Mouse (Mus musculus) embryonic facial prominence, embryonic 10.5 days (tissue): ENCODE data around the gene Rock2. TPM values are rescaled to one million over a fixed set of nuclear protein-coding genes. Genes with fewer than 3 reads are reported as not detected.
A peak's percentile ranks its signal among the peaks of the same experiment; 100 is the strongest.

ENCODE experiments used
- DNase-seq: peaks from one replicate; pipeline ENCODE4 v3.0.0-alpha.2; 2017; ENCODE audit warnings: low spot score
- H3K27ac ChIP-seq: fragments of 300-500 bp; sonication (generic); replicated peaks from 2 replicates; pipeline ENCODE4 v1.5.1; 2016; ENCODE audit warnings: mild to moderate bottlenecking
- H3K27me3 ChIP-seq: fragments of 300-500 bp; sonication (generic); replicated peaks from 2 replicates; pipeline ENCODE4 v1.6.1; 2016; ENCODE audit warnings: low read depth, mild to moderate bottlenecking; ENCODE audit not compliant: poor library complexity, severe bottlenecking
- H3K36me3 ChIP-seq: fragments of 300-500 bp; sonication (generic); replicated peaks from 2 replicates; pipeline ENCODE4 v1.6.1; 2016; ENCODE audit warnings: mild to moderate bottlenecking, moderate library complexity
- H3K4me1 ChIP-seq: fragments of 300-500 bp; sonication (generic); 2 replicates; pipeline ENCODE4 v1.6.1; 2016
- H3K4me3 ChIP-seq: fragments of 300-500 bp; sonication (generic); 2 replicates; pipeline ENCODE4 v1.5.1; 2016; ENCODE audit warnings: mild to moderate bottlenecking, moderate library complexity
- H3K9me3 ChIP-seq: fragments of 300-500 bp; sonication (generic); 2 replicates; pipeline ENCODE4 v1.6.1; 2016; ENCODE audit warnings: mild to moderate bottlenecking
- WGBS: fragments of 180-500 bp; shearing (Covaris S2); methylation state at CpG from one replicate; pipeline ENCODE4 v1.1.7; 2016; 5-methylcytosine and 5-hydroxymethylcytosine counted together
- polyA plus RNA-seq: library from polyadenylated mRNA; unstranded; fragments of >200 nt; fragmentation: Nextera tagmentation; extraction: Ambion mirVana; gene quantifications from 2 replicates; pipeline ENCODE4 v1.2.1, GENCODE M21; 2016

Gene Rock2
- polyA plus RNA-seq, 1 experiment from 2014 or later = 12.7 TPM

DNA sequence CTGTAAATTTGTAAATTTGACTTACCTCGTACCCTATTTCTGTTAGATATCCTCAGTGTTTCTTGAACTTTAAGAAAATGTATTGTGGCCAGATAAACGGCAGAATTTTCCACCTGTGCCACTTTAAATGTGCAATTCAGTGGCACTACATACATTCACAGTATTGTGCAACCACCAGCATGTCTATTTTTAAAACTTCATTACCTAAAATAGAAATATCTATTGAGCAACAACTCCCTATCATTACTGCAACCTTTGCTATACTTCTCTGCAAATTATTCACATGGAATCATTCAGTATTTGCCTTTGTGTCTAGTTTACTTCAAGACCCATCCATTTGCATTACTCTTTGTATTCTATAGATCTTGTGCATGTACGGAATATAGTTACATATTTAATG, 17.9 kb downstream of the Rock2 start:
- no peaks in the 10 kb centered on the region; the same call in 1 of the 2 replicates for H3K4me1 ChIP-seq
- no peaks in the 10 kb centered on the region for H3K36me3 ChIP-seq
- H3K27ac ChIP-seq = no peak overlapping the region
- DNase-seq = no peak
- no peaks in the 10 kb centered on the region for H3K9me3 ChIP-seq
- WGBS = 92% methylated on average over 3 of the region's 3 CpGs
- H3K27me3 ChIP-seq = no peaks in the 10 kb centered on the region
- no peak overlapping the region for H3K4me3 ChIP-seq

DNA sequence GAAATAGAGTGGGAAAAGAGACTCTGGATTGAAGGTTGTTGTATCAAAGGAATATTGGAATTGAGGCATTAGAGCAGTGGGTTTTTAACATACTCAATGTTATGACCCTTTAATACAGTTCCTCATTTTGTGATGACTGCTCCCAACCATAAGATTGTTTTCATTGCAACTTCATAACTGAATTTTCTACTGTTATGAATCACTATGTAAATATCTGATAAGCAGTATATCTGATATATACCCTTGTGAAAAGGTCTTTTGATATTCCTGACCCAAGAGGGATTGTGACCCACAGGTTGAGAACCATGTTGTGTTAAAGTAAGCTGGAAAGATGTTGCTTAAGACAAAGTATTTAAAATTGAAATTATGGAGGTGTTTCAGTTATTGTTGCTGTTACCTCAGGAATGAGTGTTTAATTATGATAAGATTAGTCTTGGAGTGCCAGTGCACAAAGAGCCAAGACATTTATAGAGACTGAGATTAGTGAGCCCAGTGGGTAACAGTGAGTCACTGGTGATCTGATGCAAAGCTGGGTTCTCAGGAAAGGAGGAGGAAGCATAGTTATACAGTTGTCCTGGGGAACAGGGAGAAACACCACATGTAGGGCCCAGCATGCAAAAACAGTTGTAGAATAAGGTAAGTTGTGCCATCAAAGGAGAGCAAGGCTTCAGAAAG, 25.6 kb downstream of the Rock2 start:
- DNase-seq = no peak
- no peak overlapping the region for H3K27ac ChIP-seq
- no peaks in the 10 kb centered on the region for H3K27me3 ChIP-seq
- no peak overlapping the region for H3K4me3 ChIP-seq
- no peaks in the 10 kb centered on the region for H3K4me1 ChIP-seq
- H3K9me3 ChIP-seq = no peaks in the 10 kb centered on the region
- H3K36me3 ChIP-seq = no peaks in the 10 kb centered on the region

DNA sequence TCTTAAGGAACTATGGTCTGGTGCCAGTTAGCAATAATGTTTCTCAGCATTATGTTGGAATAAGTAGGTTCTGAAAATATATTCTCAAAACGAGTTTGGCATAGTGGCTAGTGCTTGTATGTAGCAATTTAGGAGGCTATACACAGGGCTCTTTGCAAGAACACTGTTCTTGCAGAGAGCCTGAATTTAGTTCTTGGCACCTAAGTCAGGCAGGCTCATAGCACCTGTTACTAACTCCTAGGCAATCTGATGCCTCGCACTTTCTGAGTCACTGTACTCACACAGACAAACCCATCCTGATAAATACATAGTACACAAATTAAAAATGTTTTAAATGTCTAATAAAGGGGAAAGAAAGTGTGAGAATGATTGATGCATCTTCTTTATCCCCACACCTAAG, 33.2 kb downstream of the Rock2 start:
- no peaks in the 10 kb centered on the region for H3K9me3 ChIP-seq
- no peak overlapping the region for H3K27ac ChIP-seq
- no peaks in the 10 kb centered on the region for H3K4me1 ChIP-seq
- WGBS = 91% methylated on average over 2 of the region's 2 CpGs
- DNase-seq = no peak
- H3K4me3 ChIP-seq = no peak overlapping the region
- H3K36me3 ChIP-seq = peaks cover 43% of the 10 kb centered on the region
- no peaks in the 10 kb centered on the region for H3K27me3 ChIP-seq

DNA sequence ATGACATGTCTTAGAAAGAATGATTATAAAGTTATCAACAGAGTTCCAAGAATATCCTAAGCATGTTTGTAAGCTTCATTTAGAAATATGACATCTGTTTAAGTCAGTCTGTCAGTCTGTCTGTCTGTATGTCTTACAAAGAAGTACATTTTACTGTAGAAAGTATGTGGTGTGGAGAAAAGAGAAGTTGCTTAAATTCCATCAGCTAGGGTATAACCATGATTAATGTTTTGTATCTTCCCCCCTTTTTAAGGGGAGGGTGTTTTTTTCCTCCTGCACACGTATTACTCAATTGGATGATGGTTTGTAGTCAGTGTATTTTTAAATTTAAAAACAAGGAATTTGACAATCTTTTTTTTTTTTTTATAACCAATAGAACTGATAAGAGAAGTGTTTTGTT, 39.7 kb downstream of the Rock2 start:
- H3K27me3 ChIP-seq = no peaks in the 10 kb centered on the region
- no peak overlapping the region for H3K27ac ChIP-seq
- H3K9me3 ChIP-seq = no peaks in the 10 kb centered on the region
- no peaks in the 10 kb centered on the region for H3K4me1 ChIP-seq
- no peak overlapping the region for H3K4me3 ChIP-seq
- DNase-seq = no peak
- 91% methylated on average over 1 of the region's 1 CpGs for WGBS
- H3K36me3 ChIP-seq = peaks cover 47% of the 10 kb centered on the region

DNA sequence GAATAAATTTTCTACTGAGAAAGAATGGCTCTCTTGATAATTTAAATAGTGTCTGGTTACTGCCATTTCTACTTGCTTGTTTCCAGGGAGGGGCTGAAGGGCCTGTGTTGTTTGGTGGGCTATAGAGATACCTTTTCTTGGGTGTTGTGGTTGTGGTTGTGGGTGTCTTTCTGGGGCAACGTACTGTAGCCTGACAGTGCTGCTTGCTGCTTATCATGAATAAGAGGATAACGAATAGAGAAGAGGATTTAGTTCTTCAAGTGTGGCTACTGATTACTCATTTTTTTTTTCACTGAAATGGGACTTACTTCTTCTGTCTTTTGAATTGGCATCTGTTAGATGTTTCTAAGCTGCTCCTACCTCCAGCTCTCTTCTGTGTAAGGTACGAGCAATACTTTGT, 47.3 kb downstream of the Rock2 start:
- peaks cover 40% of the 10 kb centered on the region for H3K36me3 ChIP-seq
- no peak overlapping the region for H3K4me3 ChIP-seq
- no peaks in the 10 kb centered on the region for H3K27me3 ChIP-seq
- no peak overlapping the region for H3K27ac ChIP-seq
- H3K4me1 ChIP-seq = no peaks in the 10 kb centered on the region
- DNase-seq = no peak
- 90% methylated on average over 3 of the region's 3 CpGs for WGBS
- no peaks in the 10 kb centered on the region for H3K9me3 ChIP-seq

DNA sequence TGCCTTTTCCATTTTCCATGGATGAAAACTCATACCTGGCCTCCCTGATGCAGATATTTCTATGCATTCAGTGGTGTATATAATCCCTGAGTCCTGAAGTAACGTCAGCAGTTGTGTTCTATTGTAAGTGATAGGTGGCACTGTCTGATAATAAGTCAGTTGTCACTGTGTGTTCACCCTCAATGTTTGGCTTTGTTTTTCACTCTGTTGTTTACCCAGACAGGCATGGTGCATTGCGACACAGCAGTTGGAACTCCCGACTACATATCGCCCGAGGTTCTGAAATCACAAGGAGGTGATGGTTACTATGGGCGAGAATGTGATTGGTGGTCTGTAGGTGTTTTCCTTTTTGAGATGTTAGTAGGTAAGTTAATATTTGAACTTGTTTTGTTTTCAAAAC, 53.5 kb downstream of the Rock2 start:
- Histone ChIP-seq H3K9me3 (no peaks in the 10 kb centered on the region), H3K4me1 (no peaks in the 10 kb centered on the region), H3K27ac (no peak overlapping the region), H3K27me3 (no peaks in the 10 kb centered on the region), H3K36me3 (peaks cover 60% of the 10 kb centered on the region), H3K4me3 (no peak overlapping the region)
- no peak for DNase-seq
- WGBS = 95% methylated on average over 6 of the region's 6 CpGs

DNA sequence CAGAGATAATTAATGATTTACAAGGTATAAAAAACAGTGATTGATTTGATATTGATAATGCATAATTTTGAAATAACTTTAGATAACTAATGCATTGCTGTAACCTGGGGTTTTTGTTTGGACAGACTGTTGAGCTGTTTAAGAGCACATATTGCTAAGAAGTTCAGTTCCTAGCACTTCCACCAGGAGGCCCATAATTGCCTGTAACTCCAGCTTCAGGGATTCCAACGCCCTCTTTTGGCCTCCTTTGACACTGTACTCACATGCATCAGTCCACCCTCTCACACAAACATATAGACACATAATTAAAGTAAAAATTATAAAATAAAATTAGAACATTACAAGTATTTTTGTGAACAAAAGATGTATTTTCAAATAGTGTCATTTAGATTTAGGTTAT, 64.2 kb downstream of the Rock2 start:
- Histone ChIP-seq H3K4me3 (no peak overlapping the region), H3K27me3 (no peaks in the 10 kb centered on the region), H3K4me1 (no peaks in the 10 kb centered on the region), H3K9me3 (no peaks in the 10 kb centered on the region), H3K36me3 (peaks cover 84% of the 10 kb centered on the region), H3K27ac (no peak overlapping the region)
- 64% methylated on average over 1 of the region's 1 CpGs for WGBS
- peak; percentile 13 for DNase-seq

DNA sequence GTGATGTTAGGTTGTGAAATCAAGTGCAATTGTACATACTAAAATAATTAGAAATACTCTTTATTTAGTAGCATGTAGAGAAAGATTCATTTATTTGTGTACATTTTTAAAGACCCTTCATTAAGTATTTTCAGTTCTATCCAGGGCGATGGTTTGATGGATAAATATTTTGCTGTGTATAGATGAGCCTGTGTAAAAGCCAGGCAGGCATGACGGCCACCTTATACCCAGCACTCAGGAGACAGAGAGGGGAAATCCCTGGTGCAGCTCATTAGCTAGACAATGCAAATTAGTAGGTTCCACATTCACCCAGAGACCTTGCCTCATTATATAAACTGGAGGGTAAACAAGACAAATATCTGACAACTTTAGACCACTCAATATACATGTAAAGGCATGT, 68.7 kb downstream of the Rock2 start:
- Histone ChIP-seq H3K36me3 (peaks cover 83% of the 10 kb centered on the region), H3K9me3 (no peaks in the 10 kb centered on the region), H3K27me3 (no peaks in the 10 kb centered on the region), H3K4me3 (no peak overlapping the region), H3K27ac (no peak overlapping the region), H3K4me1 (no peaks in the 10 kb centered on the region)
- 79% methylated on average over 2 of the region's 2 CpGs for WGBS
- no peak for DNase-seq

DNA sequence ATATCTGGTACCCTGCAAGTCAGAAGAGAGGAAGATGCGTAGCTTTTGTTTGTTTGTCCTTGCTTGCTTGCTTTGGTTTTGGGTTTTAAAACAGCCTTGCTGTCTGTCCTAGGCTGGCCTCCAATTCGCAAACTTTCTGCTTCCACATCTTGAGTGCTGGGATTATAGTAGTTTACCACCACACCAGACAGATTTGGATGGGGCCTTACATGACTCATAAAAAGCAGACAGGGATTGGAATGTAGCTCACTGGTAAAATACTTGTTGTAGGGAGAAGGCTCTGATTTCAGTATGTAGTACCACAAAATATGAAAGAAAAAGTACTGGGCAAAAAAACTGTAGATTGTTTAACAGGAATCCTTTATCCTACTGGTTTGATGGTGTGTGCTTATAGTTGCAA, 72.1 kb downstream of the Rock2 start:
- no peak for DNase-seq

DNA sequence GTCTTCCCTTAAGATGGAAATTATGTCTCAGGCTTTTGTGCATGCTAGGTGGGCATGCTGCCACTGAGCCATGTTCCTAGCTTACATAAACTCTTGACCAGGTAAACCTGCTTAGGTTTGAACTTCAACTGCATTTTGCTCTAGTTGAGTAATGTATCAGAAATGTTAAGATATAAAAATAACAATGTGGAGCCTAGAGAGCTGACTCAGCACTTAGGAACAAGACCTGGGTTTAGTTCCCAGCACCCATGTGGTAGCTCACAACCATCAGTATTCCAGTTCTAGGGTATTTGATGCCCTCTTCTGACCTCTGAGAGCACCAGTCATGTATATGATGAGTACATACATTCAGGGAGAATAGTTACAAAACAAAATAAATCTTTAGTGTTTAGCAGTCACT, 82.4 kb downstream of the Rock2 start:
- H3K4me1 ChIP-seq = no peaks in the 10 kb centered on the region
- no peak overlapping the region for H3K27ac ChIP-seq
- H3K9me3 ChIP-seq = no peaks in the 10 kb centered on the region
- no peak for DNase-seq
- H3K27me3 ChIP-seq = no peaks in the 10 kb centered on the region
- peaks cover 95% of the 10 kb centered on the region for H3K36me3 ChIP-seq
- no peak overlapping the region for H3K4me3 ChIP-seq

More for the DNA sequence above, 72.1 kb downstream of the Rock2 start:
- no peak overlapping the region for H3K27ac ChIP-seq
- no peaks in the 10 kb centered on the region for H3K9me3 ChIP-seq
- no peak overlapping the region for H3K4me3 ChIP-seq
- H3K36me3 ChIP-seq = peaks cover 80% of the 10 kb centered on the region
- no peaks in the 10 kb centered on the region for H3K4me1 ChIP-seq
- no peaks in the 10 kb centered on the region for H3K27me3 ChIP-seq
- 98% methylated on average over 2 of the region's 2 CpGs for WGBS

DNA sequence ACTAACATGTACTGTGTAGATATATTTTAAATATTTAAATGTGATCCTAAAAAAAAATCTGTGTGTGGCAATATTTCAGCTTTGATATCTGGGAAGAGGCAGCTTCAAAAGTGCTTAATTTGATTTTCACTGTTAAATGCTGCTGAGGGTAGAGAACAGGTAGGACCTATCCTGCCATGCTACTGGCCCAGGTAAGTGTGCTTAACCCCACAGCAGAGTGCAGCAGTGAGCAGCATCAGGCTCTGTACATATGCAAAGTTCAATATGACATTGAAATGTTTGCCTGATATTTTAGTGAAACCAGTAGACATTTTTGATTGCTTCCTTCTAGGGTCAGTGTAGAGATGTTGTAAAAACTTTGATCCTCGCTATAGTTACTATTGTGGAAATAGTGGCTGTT, 91.1 kb downstream of the Rock2 start:
- Histone ChIP-seq H3K27ac (no peak overlapping the region), H3K27me3 (no peaks in the 10 kb centered on the region), H3K4me1 (no peaks in the 10 kb centered on the region), H3K4me3 (no peak overlapping the region), H3K36me3 (peaks cover 65% of the 10 kb centered on the region), H3K9me3 (no peaks in the 10 kb centered on the region)
- WGBS = 91% methylated on average over 1 of the region's 1 CpGs
- no peak for DNase-seq

DNA sequence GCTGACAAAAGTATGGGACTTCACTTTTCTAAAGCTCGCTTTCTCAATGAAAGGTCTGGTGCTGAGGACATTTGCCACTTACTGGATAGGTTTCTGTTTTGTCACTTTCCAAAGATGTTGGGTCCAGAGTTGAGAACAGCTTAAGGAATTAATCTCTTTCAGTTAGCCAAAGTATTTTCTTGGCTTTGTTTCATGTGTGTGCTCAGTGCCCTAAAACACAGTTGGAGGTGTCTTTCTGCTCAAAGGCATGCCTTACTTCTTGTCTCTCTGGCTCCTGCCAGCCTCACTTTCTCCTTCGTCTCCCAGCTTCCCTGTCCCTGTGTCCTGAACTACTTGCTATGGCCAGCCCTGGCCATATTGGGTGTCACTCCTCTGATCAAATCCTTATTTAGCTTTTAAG, 96.7 kb downstream of the Rock2 start:
- Histone ChIP-seq H3K36me3 (peaks cover 31% of the 10 kb centered on the region), H3K4me3 (no peak overlapping the region), H3K27me3 (no peaks in the 10 kb centered on the region), H3K9me3 (no peaks in the 10 kb centered on the region), H3K4me1 (no peaks in the 10 kb centered on the region), H3K27ac (no peak overlapping the region)
- 91% methylated on average over 2 of the region's 2 CpGs for WGBS
- DNase-seq = no peak

DNA sequence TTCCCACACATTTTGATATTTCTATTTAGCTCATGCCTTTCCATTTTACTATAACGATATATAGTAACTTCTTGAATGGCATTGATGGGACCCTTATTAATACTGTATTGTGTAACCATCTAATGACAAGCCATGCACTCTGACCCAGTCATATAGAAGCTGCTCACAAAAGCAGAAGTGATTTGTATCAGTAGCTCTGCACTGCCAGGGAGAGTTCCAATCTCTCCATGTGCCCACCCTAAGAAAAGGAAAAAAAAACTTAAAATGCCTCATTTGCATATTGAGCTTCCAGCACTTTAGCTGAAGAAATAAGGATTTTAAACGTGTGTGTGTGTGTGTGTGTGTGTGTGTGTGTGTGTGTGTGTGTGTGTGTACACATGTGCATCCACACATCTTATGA, 97.7 kb downstream of the Rock2 start:
- no peaks in the 10 kb centered on the region for H3K9me3 ChIP-seq
- 90% methylated on average over 2 of the region's 2 CpGs for WGBS
- peaks cover 24% of the 10 kb centered on the region for H3K36me3 ChIP-seq
- 0 out of 2 replicates have a peak, but pooled peaks cover under 1% of the 10 kb centered on the region for H3K27me3 ChIP-seq
- H3K27ac ChIP-seq = no peak overlapping the region
- no peak for DNase-seq
- no peak overlapping the region for H3K4me3 ChIP-seq
- no peaks in the 10 kb centered on the region for H3K4me1 ChIP-seq

DNA sequence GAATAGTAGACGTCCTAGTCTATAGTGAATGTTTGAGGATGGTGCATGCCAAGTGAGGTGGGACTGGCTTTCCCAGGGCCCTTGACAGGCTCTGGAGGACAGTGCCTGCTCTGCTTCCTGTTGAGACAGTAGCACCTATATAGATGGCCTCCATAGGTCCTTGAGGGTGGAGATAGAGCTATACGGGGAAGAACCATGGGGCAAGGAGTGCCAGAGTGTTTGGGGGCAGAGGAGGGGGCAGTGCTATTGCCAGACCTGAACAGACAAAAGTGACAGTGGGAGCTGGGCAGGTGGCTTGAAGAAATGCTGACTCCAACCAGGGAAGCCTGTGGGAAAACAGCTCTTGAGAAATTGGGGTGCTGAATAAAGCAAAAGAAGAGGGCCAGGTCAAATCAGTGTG, 99.6 kb downstream of the Rock2 start:
- no peaks in the 10 kb centered on the region for H3K9me3 ChIP-seq
- H3K4me1 ChIP-seq = peaks cover 12% of the 10 kb centered on the region
- no peak overlapping the region for H3K27ac ChIP-seq
- peaks cover 15% of the 10 kb centered on the region for H3K36me3 ChIP-seq
- peaks cover 20% of the 10 kb centered on the region for H3K27me3 ChIP-seq
- no peak for DNase-seq
- WGBS = 93% methylated on average over 2 of the region's 2 CpGs
- no peak overlapping the region for H3K4me3 ChIP-seq
